Mouse (Mus musculus): Measurements from ENCODE around the gene Usp50. TPM values are rescaled to one million over a fixed set of nuclear protein-coding genes. Genes with fewer than 3 reads are reported as not detected.

Gene Usp50
- polyA plus RNA-seq, 1 experiment from 2014 or later = 2.9 TPM

GRCm38 (mm10) chr2:126776416-126776815 is 6.9 kb downstream of the Usp50 start:
- H3K9me3 ChIP-seq = no peaks in the 10 kb centered on the region
- WGBS = 76% methylated on average over 1 of the region's 1 CpGs
- ATAC-seq (ENCODE audit: low FRiP score) = no peak
- no peak overlapping the region for H3K9ac ChIP-seq
- H3K27ac ChIP-seq = no peak overlapping the region
- no peaks in the 10 kb centered on the region for H3K27me3 ChIP-seq
- no peaks in the 10 kb centered on the region for H3K36me3 ChIP-seq
- no peak overlapping the region for H3K4me2 ChIP-seq
- no peaks in the 10 kb centered on the region for H3K4me1 ChIP-seq (replicated peaks)
- H3K4me3 ChIP-seq = no peak overlapping the region

- no peaks in the 10 kb centered on the region for H3K36me3 ChIP-seq
- H3K9ac ChIP-seq = no peak overlapping the region
- H3K27me3 ChIP-seq = no peaks in the 10 kb centered on the region
- WGBS = 68% methylated on average over 4 of the region's 4 CpGs
- H3K4me2 ChIP-seq = no peak overlapping the region
- no peaks in the 10 kb centered on the region for H3K4me1 ChIP-seq (replicated peaks)
- no peak for ATAC-seq (ENCODE audit: low FRiP score)
- no peak overlapping the region for H3K27ac ChIP-seq
- H3K9me3 ChIP-seq = no peaks in the 10 kb centered on the region
- H3K4me3 ChIP-seq = no peak overlapping the region
These were observed 7.3 kb downstream of the Usp50 start for GRCm38 (mm10) chr2:126775951-126776350.

- H3K36me3 ChIP-seq = no peaks in the 10 kb centered on the region
- no peaks in the 10 kb centered on the region for H3K27me3 ChIP-seq
- no peaks in the 10 kb centered on the region for H3K9me3 ChIP-seq
- H3K4me3 ChIP-seq = no peak overlapping the region
- H3K4me2 ChIP-seq = no peak overlapping the region
- no peak overlapping the region for H3K9ac ChIP-seq
- 98% methylated on average over 5 of the region's 5 CpGs for WGBS
- ATAC-seq (ENCODE audit: low FRiP score) = no peak
- no peak overlapping the region for H3K27ac ChIP-seq
- no peaks in the 10 kb centered on the region for H3K4me1 ChIP-seq (replicated peaks)
These were observed 11.1 kb downstream of the Usp50 start for GRCm38 (mm10) chr2:126772217-126772616.

- Histone ChIP-seq H3K4me2 (no peak overlapping the region), H3K27me3 (no peaks in the 10 kb centered on the region), H3K36me3 (0 out of 2 replicates have a peak, but pooled peaks cover 1% of the 10 kb centered on the region), H3K9ac (no peak overlapping the region), H3K27ac (no peak overlapping the region), H3K4me1 (replicated peaks) (peaks cover 11% of the 10 kb centered on the region), H3K4me3 (no peak overlapping the region), H3K9me3 (no peaks in the 10 kb centered on the region)
- 72% methylated on average over 19 of the region's 19 CpGs for WGBS
- no peak for ATAC-seq (ENCODE audit: low FRiP score)
These were observed 13.7 kb downstream of the Usp50 start for GRCm38 (mm10) chr2:126769431-126770181.

GRCm38 (mm10) chr2:126768194-126768593 is 15.1 kb downstream of the Usp50 start:
- Histone ChIP-seq H3K27me3 (no peaks in the 10 kb centered on the region), H3K27ac (no peak overlapping the region), H3K4me1 (replicated peaks) (peaks cover 11% of the 10 kb centered on the region), H3K36me3 (peaks cover 9% of the 10 kb centered on the region; the same call in 1 of the 2 replicates), H3K9ac (no peak overlapping the region), H3K4me3 (no peak overlapping the region), H3K9me3 (no peaks in the 10 kb centered on the region), H3K4me2 (no peak overlapping the region)
- ATAC-seq (ENCODE audit: low FRiP score) = no peak
- WGBS = 78% methylated on average over 4 of the region's 4 CpGs

GRCm38 (mm10) chr2:126767599-126767998 is 15.7 kb downstream of the Usp50 start:
- no peak overlapping the region for H3K4me2 ChIP-seq
- ATAC-seq (ENCODE audit: low FRiP score) = no peak
- H3K27me3 ChIP-seq = no peaks in the 10 kb centered on the region
- WGBS = 100% methylated on average over 3 of the region's 3 CpGs
- H3K4me1 ChIP-seq (replicated peaks) = peaks cover 11% of the 10 kb centered on the region
- H3K27ac ChIP-seq = no peak overlapping the region
- H3K9me3 ChIP-seq = no peaks in the 10 kb centered on the region
- H3K9ac ChIP-seq = no peak overlapping the region
- peaks cover 14% of the 10 kb centered on the region for H3K36me3 ChIP-seq
- H3K4me3 ChIP-seq = no peak overlapping the region

- no peaks in the 10 kb centered on the region for H3K9me3 ChIP-seq
- H3K9ac ChIP-seq = no peak overlapping the region
- 0 out of 2 replicates have a peak overlapping the region, but pooled peaks have one; percentile 2 for H3K4me2 ChIP-seq
- no peak overlapping the region for H3K4me3 ChIP-seq
- 0 out of 2 replicates have a peak overlapping the region, but pooled peaks have one; percentile 2 for H3K27ac ChIP-seq
- peaks cover 30% of the 10 kb centered on the region for H3K36me3 ChIP-seq
- WGBS = 30% methylated on average over 11 of the region's 11 CpGs
- ATAC-seq (ENCODE audit: low FRiP score) = peak; percentile 77
- peaks cover 11% of the 10 kb centered on the region for H3K4me1 ChIP-seq (replicated peaks)
- no peaks in the 10 kb centered on the region for H3K27me3 ChIP-seq
These were observed 17.2 kb downstream of the Usp50 start for GRCm38 (mm10) chr2:126765867-126766582.

GRCm38 (mm10) chr2:126759351-126759750 is 23.9 kb downstream of the Usp50 start:
- ATAC-seq (ENCODE audit: low FRiP score) = no peak
- no peak overlapping the region for H3K9ac ChIP-seq
- H3K27me3 ChIP-seq = no peaks in the 10 kb centered on the region
- H3K4me1 ChIP-seq (replicated peaks) = no peaks in the 10 kb centered on the region
- H3K9me3 ChIP-seq = no peaks in the 10 kb centered on the region
- WGBS = 94% methylated on average over 7 of the region's 7 CpGs
- no peak overlapping the region for H3K27ac ChIP-seq
- H3K36me3 ChIP-seq = peaks cover 90% of the 10 kb centered on the region
- H3K4me2 ChIP-seq = no peak overlapping the region
- no peak overlapping the region for H3K4me3 ChIP-seq

- Histone ChIP-seq H3K9me3 (no peaks in the 10 kb centered on the region), H3K27me3 (no peaks in the 10 kb centered on the region), H3K4me1 (replicated peaks) (no peaks in the 10 kb centered on the region), H3K36me3 (peaks cover 91% of the 10 kb centered on the region), H3K27ac (no peak overlapping the region), H3K9ac (no peak overlapping the region), H3K4me3 (no peak overlapping the region), H3K4me2 (no peak overlapping the region)
- ATAC-seq (ENCODE audit: low FRiP score) = no peak
- 99% methylated on average over 6 of the region's 6 CpGs for WGBS
These were observed 27.6 kb downstream of the Usp50 start for GRCm38 (mm10) chr2:126755664-126756063.

- 93% methylated on average over 5 of the region's 5 CpGs for WGBS
- Histone ChIP-seq H3K9ac (no peak overlapping the region), H3K4me3 (no peak overlapping the region), H3K27ac (no peak overlapping the region), H3K9me3 (no peaks in the 10 kb centered on the region), H3K4me2 (no peak overlapping the region), H3K27me3 (no peaks in the 10 kb centered on the region), H3K36me3 (peaks cover 81% of the 10 kb centered on the region), H3K4me1 (replicated peaks) (no peaks in the 10 kb centered on the region)
- ATAC-seq (ENCODE audit: low FRiP score) = no peak
These were observed 39.9 kb downstream of the Usp50 start for GRCm38 (mm10) chr2:126743389-126743788.

- Histone ChIP-seq H3K36me3 (peaks cover 76% of the 10 kb centered on the region), H3K4me3 (no peak overlapping the region), H3K9me3 (no peaks in the 10 kb centered on the region), H3K4me1 (replicated peaks) (no peaks in the 10 kb centered on the region), H3K27ac (no peak overlapping the region), H3K27me3 (no peaks in the 10 kb centered on the region), H3K9ac (no peak overlapping the region), H3K4me2 (no peak overlapping the region)
- no peak for ATAC-seq (ENCODE audit: low FRiP score)
- 94% methylated on average over 2 of the region's 2 CpGs for whole genome bisulfite sequencing
These were observed 43.0 kb downstream of the Usp50 start for GRCm38 (mm10) chr2:126740314-126740713.

GRCm38 (mm10) chr2:126735339-126736073 is 47.8 kb downstream of the Usp50 start:
- H3K27ac ChIP-seq = no peak overlapping the region
- H3K9me3 ChIP-seq = no peaks in the 10 kb centered on the region
- 91% methylated on average over 6 of the region's 6 CpGs for WGBS
- H3K4me3 ChIP-seq = no peak overlapping the region
- peaks cover 78% of the 10 kb centered on the region for H3K36me3 ChIP-seq
- ATAC-seq (ENCODE audit: low FRiP score) = no peak
- no peaks in the 10 kb centered on the region for H3K27me3 ChIP-seq
- H3K4me2 ChIP-seq = no peak overlapping the region
- no peak overlapping the region for H3K9ac ChIP-seq
- H3K4me1 ChIP-seq (replicated peaks) = no peaks in the 10 kb centered on the region

Data from hindbrain, embryonic 13.5 days (tissue).